Mouse (Mus musculus): ENCODE measurements around the gene Tyrp1. TPM values are rescaled to one million over a fixed set of nuclear protein-coding genes. Genes with fewer than 3 reads are reported as not detected.

Tyrp1 gene
- polyA plus RNA-seq, 1 experiment from 2014 or later: not detected

GRCm38 (mm10) chr4:80843752-80844151 is 9.8 kb downstream of the Tyrp1 start:
- no peak for DNase-seq (ENCODE audit: low spot score)
- H3K27ac ChIP-seq: no peak overlapping the region
- H3K36me3 ChIP-seq (ENCODE audit: insufficient read depth, low read length): no peaks in the 10 kb centered on the region
- TF ChIP-seq CTCF (IDR thresholded peaks at IDR 0.05; ENCODE audit: low read depth): no peak
- no peaks in the 10 kb centered on the region for H3K4me1 ChIP-seq (replicated peaks; ENCODE audit: insufficient read depth, low read length)
- H3K4me3 ChIP-seq (replicated peaks; ENCODE audit: low read depth, low read length): no peak overlapping the region
- H3K9ac ChIP-seq (ENCODE audit: low read depth, low read length): no peak overlapping the region
- no peaks in the 10 kb centered on the region for H3K27me3 ChIP-seq (ENCODE audit: insufficient read depth, low read length)
- H3K4me2 ChIP-seq (ENCODE audit: low read length): no peak overlapping the region
- ATAC-seq (replicated peaks; ENCODE audit: low FRiP score, low read depth): no peak
- no peaks in the 10 kb centered on the region for H3K9me3 ChIP-seq (replicated peaks; ENCODE audit: low read length)

- H3K27me3 ChIP-seq (ENCODE audit: insufficient read depth, low read length): no peaks in the 10 kb centered on the region
- H3K4me1 ChIP-seq (replicated peaks; ENCODE audit: insufficient read depth, low read length): no peaks in the 10 kb centered on the region
- no peak overlapping the region for H3K4me3 ChIP-seq (replicated peaks; ENCODE audit: low read depth, low read length)
- ATAC-seq (replicated peaks; ENCODE audit: low FRiP score, low read depth) (no peak), DNase-seq (ENCODE audit: low spot score) (no peak)
- no peaks in the 10 kb centered on the region for H3K9me3 ChIP-seq (replicated peaks; ENCODE audit: low read length)
- no peak for TF ChIP-seq CTCF (IDR thresholded peaks at IDR 0.05; ENCODE audit: low read depth)
- H3K36me3 ChIP-seq (ENCODE audit: insufficient read depth, low read length): no peaks in the 10 kb centered on the region
- H3K27ac ChIP-seq: no peak overlapping the region
- WGBS: 73% methylated on average over 3 of the region's 3 CpGs
- no peak overlapping the region for H3K4me2 ChIP-seq (ENCODE audit: low read length)
- no peak overlapping the region for H3K9ac ChIP-seq (ENCODE audit: low read depth, low read length)
Observed at GRCm38 (mm10) chr4:80846052-80846451, 12.1 kb downstream of the Tyrp1 start.

GRCm38 (mm10) chr4:80852590-80853425 is 18.9 kb downstream of the Tyrp1 start:
- no peaks in the 10 kb centered on the region for H3K9me3 ChIP-seq (replicated peaks; ENCODE audit: low read length)
- no peak for ATAC-seq (replicated peaks; ENCODE audit: low FRiP score, low read depth)
- no peaks in the 10 kb centered on the region for H3K27me3 ChIP-seq (ENCODE audit: insufficient read depth, low read length)
- H3K4me3 ChIP-seq (replicated peaks; ENCODE audit: low read depth, low read length): no peak overlapping the region
- H3K36me3 ChIP-seq (ENCODE audit: insufficient read depth, low read length): no peaks in the 10 kb centered on the region
- WGBS: 75% methylated on average over 7 of the region's 7 CpGs
- TF ChIP-seq CTCF (IDR thresholded peaks at IDR 0.05; ENCODE audit: low read depth): no peak
- H3K4me2 ChIP-seq (ENCODE audit: low read length): no peak overlapping the region
- H3K27ac ChIP-seq: no peak overlapping the region
- DNase-seq (ENCODE audit: low spot score): no peak
- H3K4me1 ChIP-seq (replicated peaks; ENCODE audit: insufficient read depth, low read length): no peaks in the 10 kb centered on the region
- no peak overlapping the region for H3K9ac ChIP-seq (ENCODE audit: low read depth, low read length)

- Histone ChIP-seq H3K4me3 (replicated peaks; ENCODE audit: low read depth, low read length) (no peak overlapping the region), H3K27ac (no peak overlapping the region), H3K9me3 (replicated peaks; ENCODE audit: low read length) (no peaks in the 10 kb centered on the region), H3K36me3 (ENCODE audit: insufficient read depth, low read length) (no peaks in the 10 kb centered on the region), H3K9ac (ENCODE audit: low read depth, low read length) (no peak overlapping the region), H3K27me3 (ENCODE audit: insufficient read depth, low read length) (no peaks in the 10 kb centered on the region), H3K4me1 (replicated peaks; ENCODE audit: insufficient read depth, low read length) (no peaks in the 10 kb centered on the region), H3K4me2 (ENCODE audit: low read length) (no peak overlapping the region)
- no peak for DNase-seq (ENCODE audit: low spot score)
- WGBS: 70% methylated on average over 9 of the region's 9 CpGs
- no peak for TF ChIP-seq CTCF (IDR thresholded peaks at IDR 0.05; ENCODE audit: low read depth)
- no peak for ATAC-seq (replicated peaks; ENCODE audit: low FRiP score, low read depth)
Observed at GRCm38 (mm10) chr4:80855495-80855894, 21.6 kb downstream of the Tyrp1 start.

- no peak overlapping the region for H3K4me3 ChIP-seq (replicated peaks; ENCODE audit: low read depth, low read length)
- H3K9ac ChIP-seq (ENCODE audit: low read depth, low read length): no peak overlapping the region
- H3K9me3 ChIP-seq (replicated peaks; ENCODE audit: low read length): no peaks in the 10 kb centered on the region
- DNase-seq (ENCODE audit: low spot score) (no peak), ATAC-seq (replicated peaks; ENCODE audit: low FRiP score, low read depth) (no peak)
- H3K27me3 ChIP-seq (ENCODE audit: insufficient read depth, low read length): no peaks in the 10 kb centered on the region
- no peaks in the 10 kb centered on the region for H3K4me1 ChIP-seq (replicated peaks; ENCODE audit: insufficient read depth, low read length)
- H3K27ac ChIP-seq: no peak overlapping the region
- WGBS: 86% methylated on average over 9 of the region's 9 CpGs
- H3K36me3 ChIP-seq (ENCODE audit: insufficient read depth, low read length): no peaks in the 10 kb centered on the region
- no peak for TF ChIP-seq CTCF (IDR thresholded peaks at IDR 0.05; ENCODE audit: low read depth)
- H3K4me2 ChIP-seq (ENCODE audit: low read length): no peak overlapping the region
Observed at GRCm38 (mm10) chr4:80862962-80863361, 29.0 kb downstream of the Tyrp1 start.

- no peak for DNase-seq (ENCODE audit: low spot score)
- H3K27me3 ChIP-seq (ENCODE audit: insufficient read depth, low read length): no peaks in the 10 kb centered on the region
- 73% methylated on average over 7 of the region's 7 CpGs for WGBS
Observed at GRCm38 (mm10) chr4:80863906-80864305, 30.0 kb downstream of the Tyrp1 start.

More at GRCm38 (mm10) chr4:80863906-80864305, 30.0 kb downstream of the Tyrp1 start:
- no peak for ATAC-seq (replicated peaks; ENCODE audit: low FRiP score, low read depth)
- H3K4me1 ChIP-seq (replicated peaks; ENCODE audit: insufficient read depth, low read length): no peaks in the 10 kb centered on the region
- no peaks in the 10 kb centered on the region for H3K36me3 ChIP-seq (ENCODE audit: insufficient read depth, low read length)
- TF ChIP-seq CTCF (IDR thresholded peaks at IDR 0.05; ENCODE audit: low read depth): no peak
- no peaks in the 10 kb centered on the region for H3K9me3 ChIP-seq (replicated peaks; ENCODE audit: low read length)
- H3K4me3 ChIP-seq (replicated peaks; ENCODE audit: low read depth, low read length): no peak overlapping the region
- no peak overlapping the region for H3K9ac ChIP-seq (ENCODE audit: low read depth, low read length)
- H3K27ac ChIP-seq: no peak overlapping the region
- H3K4me2 ChIP-seq (ENCODE audit: low read length): no peak overlapping the region

Data from kidney, postnatal 0 days (tissue).